Mouse (Mus musculus) heart, adult 8-10 months (tissue): ENCODE measurements around the gene Mnat1. TPM values are rescaled to one million over a fixed set of nuclear protein-coding genes. Genes with fewer than 3 reads are reported as not detected.

Source experiments
- DNase-seq: peaks from one replicate; pipeline ENCODE4 v3.0.0; 2022; ENCODE audit warnings: low spot score
- total RNA-seq, 4 experiments: library from RNA; stranded (reverse); gene quantifications; 2 replicates each; pipeline ENCODE4 v1.2.4; 2022

The Mnat1 gene
- total RNA-seq, 4 experiments from 2014 or later: 18.1 to 22.3 (median 20.5) TPM

DNA sequence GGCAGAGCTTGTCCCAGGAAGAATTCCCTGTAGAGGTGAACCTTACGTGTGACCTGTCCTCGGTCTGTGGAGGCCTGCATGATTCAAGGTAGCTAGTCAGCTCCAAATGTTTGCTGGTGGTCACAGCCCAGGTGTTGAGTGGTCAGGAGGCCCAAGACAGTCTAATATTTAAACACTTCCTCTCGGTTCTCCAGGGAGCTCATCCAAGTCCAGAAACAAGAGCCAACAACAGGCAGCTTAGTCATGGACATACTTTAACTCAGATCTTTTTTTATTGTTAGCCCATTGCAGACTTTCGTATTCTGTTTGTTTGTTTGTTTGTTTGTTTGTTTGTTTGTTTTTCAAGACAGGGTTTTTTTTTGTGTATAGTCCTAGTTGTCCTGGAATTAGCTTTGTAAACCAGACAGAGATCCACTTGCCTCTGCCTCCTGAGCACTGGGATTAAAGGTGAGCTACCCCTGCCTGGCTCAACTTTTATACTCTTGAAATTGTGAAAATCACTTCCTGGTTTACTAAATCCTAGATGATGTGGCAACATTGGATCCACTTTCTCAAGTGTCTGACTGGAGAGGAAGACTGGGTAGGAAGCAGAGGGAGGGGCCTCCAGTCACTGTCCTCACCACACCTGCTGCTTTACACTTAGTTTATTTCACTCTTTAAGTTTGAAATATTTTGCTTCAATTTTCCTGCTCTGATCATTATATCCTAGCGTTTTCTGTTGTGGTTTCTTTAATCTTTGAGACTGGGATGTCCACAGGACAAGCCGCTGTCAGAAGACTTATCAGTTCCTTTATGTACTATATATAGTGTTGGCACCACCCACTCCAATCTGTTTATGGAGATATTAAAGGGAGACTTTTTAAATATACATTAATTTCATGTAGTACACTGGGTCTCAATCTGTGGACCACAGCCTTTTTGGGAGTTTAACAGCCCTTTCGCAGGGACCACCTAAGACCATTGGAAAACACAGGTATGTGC, 194.5 kb downstream of the Mnat1 start:
- DNase-seq: no peak

Other genes starting within 250 kb of the Mnat1 start
- not detected for gene Six6, start 183.8 kb upstream of the Mnat1 start, total RNA-seq
- 1 to 10 TPM in 1 of 4 experiments, under 1 TPM in 3; 0.52 to 1.4 (median 0.74) TPM for gene 4930447C04Rik, start 182.9 kb upstream of the Mnat1 start, total RNA-seq
- 1 to 10 TPM; 1.6 to 3.6 (median 2.9) TPM for gene Six1, start 69.8 kb upstream of the Mnat1 start, total RNA-seq
- gene Six4, start 10.3 kb upstream of the Mnat1 start, total RNA-seq: 1 to 10 TPM; 5.1 to 7.8 (median 6.7) TPM
- 10 to 100 TPM; 39.5 to 63.8 (median 49.1) TPM for gene Trmt5, start 163.0 kb downstream of the Mnat1 start, total RNA-seq
- 1 to 10 TPM; 3.2 to 5.8 (median 4.5) TPM for gene Slc38a6, start 163.1 kb downstream of the Mnat1 start, total RNA-seq